Mouse (Mus musculus) 3T3-L1 (cell line): ENCODE results near the gene Usp18.

Source experiments
- DNase-seq: peaks from one replicate; pipeline ENCODE4 v3.0.0-alpha.2; 2015; ENCODE audit warnings: low read depth, low spot score

Gene Usp18

DNA sequence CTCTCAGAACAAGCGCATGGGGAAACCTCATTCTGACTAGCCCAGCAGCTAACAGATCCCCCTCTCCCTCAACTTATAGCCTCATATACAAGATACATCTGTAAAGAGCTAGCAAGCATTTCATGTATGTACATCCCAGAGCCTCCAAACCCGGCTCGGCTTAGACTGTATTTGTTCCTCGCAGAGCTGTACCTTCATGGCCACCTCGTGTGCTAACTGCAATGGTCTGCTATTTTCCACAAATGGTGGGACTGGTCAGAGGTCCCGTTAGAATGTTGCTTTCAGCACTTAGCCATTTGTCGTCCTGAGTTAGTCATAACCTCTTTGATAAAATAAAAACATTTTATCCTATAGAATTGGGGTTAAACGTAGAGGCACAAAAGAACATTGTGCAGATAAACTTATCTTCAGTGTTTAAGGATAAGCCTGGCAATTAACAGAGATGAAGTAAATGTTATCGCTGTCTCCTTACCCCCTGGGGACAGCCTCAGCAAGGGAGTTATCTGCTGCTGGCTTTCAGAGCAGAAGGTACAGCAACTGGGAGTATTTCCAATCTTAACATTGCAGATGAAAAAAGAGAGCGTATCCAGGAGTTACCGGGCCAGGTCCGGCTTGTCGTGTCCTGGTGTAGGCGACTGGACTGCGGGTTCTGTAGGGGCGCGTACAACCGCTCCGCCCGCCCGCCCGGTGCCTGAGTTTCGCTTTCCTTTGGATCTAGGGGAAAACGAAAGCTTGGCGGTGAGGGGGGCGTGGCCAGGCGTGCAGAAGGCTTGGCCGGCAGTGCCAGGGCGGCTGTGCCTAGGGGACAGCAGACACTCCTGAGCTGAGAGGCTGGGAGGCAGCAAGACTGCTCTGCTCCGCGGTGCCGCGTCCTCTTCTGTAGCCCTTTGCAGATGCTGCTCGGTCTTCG lies at the start of gene Usp18:
Gene Usp18 (plus strand): TSS at position 780 of the 910 bp plus-strand sequence.
- DNase-seq, result peak; percentile 94

DNA sequence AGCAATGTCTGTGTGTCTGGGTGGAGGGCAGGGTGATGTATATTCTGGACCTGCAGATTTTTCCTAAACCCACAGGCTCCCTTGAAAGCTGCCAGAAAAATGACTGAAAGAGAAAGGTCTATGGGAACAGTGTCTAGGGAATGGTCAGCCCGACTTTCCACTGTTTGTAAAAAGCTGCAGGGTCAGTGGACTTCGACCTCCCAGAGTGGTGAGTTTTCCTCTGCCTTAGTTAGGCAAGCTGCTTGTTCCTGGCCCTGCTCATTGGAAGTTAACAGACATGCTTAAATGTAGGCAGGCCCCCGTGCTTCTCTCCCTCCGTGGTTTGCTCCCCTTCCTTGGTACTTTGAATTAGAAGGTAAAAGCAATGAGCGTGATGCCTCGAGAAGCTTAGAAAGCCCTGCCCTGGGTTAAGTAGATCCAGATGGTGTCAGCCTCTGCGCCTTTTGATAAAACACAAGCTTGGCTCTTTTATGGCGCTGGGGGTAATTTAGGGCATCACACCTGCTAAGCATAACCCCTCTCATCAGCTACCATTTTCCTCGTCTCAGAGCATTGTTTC lies 47.8 kb upstream of the Usp18 start:
- DNase-seq, result no peak

DNA sequence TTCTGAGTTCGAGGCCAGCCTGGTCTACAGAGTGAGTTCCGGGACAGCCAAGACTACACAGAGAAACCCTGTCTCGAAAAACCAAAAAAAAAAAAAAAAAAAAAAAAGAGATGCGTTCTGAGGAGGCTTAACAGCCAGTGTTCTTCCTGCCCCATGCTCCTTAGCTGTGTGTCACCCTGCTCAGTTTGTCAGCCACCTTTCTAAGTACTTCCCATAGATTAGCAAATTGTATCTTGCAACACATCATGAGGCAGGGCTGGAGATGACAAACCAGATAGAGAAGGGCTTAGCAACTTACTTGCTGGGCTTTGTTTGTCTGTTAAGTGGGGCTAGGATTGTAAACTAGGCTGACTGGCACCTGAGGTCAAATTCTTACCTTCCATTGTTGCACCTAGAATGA lies 45.2 kb upstream of the Usp18 start:
- DNase-seq, result no peak

DNA sequence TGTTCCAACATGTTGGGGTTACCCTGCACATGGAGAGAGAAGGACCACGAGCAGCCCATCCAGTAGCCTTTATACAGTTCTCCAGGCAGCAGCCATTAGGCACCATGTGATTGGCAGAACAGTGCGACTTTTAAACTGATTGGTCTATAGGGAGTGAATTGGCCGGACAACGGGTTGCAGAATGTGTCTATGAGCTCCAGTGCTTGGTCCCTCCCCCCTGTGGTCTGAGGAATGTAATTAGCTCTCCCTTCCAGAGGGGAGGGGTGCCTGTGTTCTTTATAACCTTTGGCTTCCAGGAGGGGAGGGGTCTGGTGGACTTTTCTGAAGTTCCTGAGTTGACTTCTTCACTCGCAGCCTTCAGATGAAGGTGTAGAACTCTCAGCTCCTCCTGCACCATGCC lies 43.7 kb upstream of the Usp18 start:
- DNase-seq, result no peak

DNA sequence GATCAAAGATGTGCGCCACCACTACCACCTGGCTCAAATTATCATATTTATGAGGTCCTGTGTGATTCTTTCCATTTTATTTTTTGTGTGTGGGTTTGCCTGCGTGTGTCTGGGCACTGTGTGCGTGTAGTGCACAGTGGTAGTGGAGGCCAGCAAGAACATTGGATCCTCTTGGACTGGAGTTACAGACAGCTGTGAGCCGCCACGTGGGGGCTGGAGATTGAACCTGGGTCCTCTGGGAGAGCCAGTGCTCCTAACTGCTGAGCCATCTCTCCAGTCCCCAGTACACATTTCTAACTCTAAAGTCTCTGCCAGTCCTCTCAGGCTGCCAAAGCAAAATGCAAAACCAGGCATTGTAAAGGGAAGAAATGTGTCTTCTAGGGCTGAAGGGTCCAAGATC lies 39.2 kb upstream of the Usp18 start:
- DNase-seq, result no peak

DNA sequence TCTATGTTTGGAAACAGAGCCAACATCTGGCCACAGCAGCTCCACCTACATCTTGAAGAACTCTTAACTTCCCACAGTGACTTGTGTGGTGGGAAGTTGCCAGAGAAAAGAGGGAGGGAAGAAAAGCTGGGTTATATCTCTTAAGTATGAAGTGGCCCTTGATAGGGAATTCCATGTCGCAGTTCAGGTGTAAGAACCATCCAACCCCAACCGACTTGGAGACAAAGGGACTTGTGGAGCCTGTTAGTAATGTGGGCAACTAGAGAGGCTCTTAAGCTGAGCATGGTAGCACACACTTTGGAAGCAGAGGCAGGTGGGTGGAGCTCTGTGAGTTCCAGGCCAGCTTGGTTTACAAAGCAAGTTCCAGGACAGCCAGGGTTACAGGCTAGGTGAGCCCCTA lies 36.1 kb upstream of the Usp18 start:
- DNase-seq, result no peak

DNA sequence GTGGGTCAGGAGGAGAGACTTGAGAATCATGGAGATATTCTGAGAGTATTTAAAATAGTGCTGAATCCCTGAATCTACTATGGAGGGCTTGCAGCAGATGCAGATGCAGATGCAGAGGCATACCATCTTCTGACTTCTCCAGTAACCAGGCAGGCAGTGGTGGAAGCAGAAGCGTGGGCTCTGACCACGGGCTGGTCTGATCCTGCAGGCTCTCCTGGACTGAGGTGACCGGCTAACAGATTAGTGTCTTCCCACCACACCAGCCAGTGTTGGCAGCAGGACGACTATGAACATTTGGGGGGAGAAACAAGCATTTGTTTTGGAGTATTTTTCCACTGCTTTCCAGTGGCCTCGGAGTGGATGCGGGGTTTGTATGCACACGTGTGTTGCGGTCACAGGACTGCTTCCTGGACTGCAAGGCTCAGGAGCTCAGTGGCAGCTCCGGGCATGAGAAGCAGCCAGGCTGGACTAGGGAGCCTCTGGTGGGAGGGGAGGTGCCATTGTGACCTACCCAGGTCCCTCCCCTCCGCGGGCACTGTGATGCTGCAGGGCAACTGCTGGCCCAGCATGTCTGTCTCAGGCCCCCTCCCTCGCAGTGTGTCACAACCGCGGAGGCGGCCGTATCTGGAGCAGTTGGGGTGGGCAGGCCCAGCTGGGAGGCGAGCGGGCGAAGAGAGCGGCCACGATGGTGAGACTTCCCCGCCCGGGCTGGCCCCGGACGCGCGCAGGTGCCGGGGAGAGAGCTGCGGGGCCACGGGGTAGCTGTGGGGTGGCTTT lies 35.4 kb upstream of the Usp18 start, which contains the start of gene Tuba8:
Gene Tuba8 (plus strand): TSS at position 548 of the 777 bp plus-strand sequence.
- DNase-seq, result no peak

DNA sequence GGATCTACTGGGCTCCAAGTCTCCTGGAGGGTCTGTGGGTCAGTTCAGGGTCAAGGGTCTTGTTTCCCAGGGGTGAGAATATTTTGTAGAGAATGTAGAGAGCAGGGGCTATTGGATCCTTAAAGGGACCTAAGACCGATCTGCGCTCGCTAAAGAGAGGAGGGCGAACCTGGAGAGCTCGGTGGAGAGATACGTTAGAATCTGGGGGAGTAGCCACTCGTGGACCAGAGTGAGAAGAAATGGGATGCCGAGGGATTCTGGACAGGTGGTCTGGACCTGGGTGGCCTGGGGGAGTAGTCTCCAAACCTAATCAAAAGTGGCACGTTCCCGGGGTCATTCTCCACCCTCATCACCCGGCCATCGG lies 34.8 kb upstream of the Usp18 start:
- no peak for DNase-seq

DNA sequence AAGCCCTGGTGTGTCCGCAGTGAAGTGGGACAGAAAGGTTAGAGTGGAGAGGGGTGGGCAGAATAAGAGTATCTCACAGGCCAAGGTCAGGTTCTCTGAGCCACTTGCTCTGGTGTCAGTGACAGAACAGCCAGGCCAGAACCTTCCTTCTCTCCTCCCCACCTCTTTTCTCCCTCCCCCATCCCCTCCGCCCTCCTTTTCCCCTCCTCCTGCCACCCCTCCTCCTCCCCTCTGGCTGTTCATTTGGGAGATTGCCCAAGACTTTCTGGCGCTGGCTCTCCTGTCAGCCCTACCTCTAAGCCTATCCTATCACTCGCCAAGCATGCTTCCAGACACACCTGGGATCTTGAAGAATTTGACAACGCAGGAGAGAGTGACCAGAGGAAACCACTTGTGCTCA lies 34.0 kb upstream of the Usp18 start:
- no peak for DNase-seq

DNA sequence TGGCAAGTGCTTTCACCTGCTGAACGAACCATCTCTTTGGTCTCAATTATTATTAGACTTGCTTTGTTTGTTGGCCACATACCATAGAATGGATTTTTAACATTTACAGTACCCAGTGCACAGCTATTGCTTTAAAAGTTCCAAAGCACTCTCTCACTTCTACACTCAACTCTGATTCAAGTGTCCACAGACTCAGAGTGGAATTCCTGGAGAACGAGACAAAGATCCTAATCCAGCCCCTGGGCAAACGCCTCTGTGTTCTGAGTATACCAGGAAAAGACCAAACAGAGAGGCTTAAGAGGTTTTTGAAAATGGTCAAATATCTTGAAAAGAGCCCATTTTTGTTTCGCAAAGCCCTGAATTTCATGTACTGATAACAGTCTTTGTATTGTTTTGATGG lies 32.7 kb upstream of the Usp18 start:
- DNase-seq, result no peak

DNA sequence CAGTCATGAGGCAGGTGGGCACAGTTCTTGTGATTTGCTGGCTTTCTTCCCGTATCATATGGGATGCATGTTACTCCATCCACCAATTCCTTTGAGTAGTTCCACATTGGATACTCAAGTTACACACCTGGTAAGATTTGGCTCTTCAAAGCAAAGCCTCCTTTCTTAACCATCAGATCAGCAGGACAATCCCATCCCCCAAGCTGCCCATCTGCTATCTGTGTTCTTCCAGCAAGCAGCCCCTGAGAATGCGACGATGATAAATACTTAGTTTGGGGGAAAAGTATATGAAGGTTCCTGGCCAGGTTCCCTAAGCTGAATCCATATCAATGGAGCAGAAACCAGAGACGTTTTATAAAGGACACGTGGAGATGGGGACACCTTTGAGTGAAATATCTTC lies 31.5 kb upstream of the Usp18 start:
- no peak for DNase-seq

DNA sequence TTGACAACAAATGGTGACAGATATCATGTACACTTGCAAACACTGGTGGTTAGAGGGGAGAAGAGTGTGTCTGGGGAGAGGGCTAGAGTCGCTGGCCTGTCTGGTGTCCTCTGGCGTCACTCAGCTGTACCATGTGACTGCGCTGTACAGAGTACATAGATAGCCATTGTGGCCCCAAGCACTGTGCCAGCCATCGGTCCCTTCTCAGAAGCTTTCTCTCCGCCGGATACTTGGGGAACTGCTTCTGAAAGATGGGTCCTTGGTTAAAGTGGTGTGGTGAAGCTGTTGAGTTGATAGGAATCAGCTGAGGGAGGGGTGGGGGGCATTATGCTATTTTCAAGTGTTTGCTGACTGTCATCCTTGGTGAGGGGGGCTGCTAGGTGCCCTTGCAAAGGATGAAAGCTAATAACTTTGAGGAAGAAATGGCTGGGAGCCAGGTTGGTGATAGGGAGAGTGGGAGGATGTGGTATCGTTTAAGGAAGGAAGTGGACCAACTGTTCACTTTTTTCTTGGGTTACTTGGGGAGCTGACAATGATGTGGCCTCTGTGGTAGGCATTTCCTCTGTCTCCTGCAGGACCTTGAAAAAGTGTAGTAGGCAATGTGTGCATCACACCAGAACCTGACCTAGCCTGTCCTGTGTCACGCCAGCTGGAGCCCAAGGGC lies 30.9 kb upstream of the Usp18 start:
- no peak for DNase-seq

DNA sequence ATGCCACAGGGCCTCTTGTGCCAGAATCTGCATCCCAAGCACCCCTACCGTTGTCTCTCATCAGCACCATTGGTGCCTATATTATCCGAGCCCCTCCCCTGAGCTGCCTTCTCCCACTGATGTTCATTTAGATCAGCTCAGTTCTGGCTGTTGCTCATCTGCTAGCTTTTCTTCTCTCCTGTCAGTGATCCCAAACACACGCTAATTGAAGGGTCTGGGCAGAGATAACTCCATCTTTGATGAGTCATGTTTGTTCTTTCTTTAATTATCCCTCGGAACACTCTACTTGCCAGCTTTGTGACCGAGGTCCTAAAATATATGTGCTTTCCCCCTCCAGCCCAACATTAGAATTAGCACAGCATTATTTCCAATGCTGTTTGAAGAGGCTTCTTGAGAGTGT lies 30.4 kb upstream of the Usp18 start:
- DNase-seq, result no peak

DNA sequence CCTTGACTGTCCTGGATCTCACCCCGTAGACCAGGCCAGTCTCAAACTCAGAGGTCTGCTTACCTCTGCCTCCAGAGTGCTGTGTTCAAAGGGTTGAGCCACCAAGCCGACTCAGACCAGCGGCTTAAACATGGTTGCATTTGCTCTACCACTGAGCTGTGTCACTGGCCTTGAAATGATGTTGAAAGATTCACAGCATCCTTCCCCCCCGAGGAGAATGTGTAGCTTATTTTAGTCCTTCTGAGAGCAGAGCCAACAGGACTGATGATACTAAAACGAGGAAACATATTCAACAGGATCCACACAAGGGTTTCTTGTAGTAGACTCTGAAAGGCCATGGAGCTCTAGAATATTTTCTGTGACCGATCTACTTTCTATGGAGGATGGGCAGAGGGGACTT lies 29.8 kb upstream of the Usp18 start:
- no peak for DNase-seq

DNA sequence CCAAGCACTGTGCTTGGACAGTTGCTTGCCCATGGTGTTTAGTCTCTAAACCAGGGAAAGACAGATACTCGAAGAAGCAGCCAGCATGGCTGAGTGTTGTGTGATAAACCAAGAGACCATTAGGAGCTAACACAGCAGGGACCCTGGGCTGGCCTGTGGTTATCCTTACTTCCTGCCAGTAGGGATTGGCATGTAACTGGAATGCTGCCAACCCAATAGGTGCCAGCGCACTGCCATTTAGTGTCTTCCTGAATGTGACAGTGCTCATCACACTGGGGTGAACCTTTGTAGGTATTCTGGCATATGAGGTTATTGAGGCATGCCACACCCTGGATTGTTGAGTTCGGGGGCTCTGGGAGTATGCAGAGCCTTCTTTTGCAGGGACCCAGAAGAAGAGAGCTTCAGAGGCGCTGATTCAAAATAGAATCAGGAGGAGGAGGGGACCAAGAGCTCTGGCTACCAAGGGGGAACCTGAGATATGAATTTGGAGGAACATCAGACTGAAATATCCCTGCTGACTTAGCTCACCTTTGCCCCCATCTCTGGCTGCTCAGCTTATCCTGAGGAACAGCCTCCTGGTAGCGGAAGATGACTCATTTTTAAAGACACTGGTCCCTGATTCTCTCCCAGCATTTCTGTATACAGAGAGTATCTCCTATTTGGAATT lies 29.0 kb upstream of the Usp18 start:
- DNase-seq, result peak; percentile 31

DNA sequence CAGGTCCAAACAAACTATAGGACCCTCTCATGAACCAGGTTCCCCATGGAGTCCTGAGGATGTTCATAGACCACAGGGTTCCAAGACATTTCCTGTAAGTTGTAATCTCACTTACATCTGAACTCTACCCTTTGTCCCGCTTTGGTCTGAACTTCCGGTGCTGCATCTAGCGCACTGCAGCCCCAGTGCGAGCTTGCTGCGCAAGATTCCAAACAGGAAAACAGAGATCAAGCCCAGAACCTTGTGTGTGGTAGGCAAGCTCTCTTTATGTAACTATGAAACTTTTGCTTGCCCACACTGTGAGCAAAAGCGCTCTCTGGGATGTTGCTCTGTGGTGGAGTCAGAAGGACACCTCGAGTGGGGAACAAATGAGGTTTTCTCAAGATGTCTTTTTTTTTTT lies 27.7 kb upstream of the Usp18 start:
- no peak for DNase-seq

DNA sequence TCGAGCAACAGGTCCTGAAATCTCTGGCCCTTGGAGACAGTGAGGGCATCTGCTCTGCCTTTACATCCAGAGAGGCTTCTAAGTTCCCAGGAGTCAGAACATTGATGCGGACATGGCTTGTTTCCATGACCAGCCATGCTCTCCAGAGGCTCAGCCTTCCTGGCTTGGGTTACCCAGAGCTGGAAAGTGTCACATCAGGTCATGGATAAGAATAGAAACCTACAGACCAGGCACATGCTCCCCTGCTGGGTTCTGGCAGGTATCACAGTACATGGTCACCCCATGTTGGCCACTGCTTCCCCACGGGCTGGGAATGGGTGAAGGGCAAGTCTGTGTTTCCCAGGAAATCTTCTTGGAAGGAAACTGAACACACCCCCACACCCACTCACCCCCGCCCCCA lies 26.3 kb upstream of the Usp18 start:
- no peak for DNase-seq

DNA sequence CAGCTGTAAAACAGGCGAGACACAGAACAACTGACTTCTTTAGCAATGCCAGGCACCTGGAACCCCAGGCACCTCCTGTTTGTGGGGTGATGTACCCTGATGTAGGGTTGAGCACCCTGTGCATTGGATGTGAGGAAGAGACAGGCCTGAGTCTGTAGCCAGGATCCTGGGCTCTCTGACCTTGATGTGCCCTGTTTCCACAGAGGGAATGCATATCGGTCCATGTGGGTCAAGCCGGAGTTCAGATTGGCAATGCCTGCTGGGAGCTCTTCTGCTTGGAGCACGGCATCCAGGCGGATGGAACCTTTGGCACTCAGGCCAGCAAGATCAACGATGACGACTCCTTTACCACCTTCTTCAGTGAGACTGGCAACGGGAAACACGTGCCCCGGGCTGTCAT lies 25.5 kb upstream of the Usp18 start:
- no peak for DNase-seq

DNA sequence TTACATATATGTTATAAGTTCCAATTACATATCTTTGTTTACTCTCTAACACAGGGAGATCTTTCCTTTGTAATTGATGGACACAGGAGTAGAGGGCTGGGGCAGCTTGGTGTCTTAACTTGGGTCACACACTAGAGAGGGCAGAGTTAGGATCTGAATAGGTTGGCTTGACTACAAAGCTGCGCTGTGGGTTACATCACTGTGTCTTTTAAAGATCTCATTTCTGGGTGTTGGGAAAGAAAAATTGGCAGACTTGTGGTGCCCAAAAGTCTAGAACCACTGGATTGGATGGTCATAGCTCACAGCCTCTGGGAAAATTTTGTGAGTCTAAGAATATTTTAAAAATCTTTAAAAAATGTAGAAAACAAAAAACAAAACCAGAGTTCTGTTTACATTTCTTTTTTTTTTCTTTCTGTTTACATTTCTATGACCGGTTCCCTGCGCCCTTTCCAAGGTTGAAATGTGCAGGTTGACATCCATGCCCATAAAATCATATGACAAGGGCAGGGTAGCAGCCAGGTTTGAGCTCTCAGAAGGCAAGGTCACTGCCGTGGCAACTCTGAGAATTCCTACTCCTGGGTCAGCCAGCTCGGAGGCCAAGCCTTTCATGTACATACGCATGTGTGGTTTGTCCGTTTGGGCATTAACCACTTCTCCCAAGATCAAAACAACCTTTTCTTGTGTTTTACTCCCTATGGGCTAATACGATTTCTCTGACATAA lies 23.7 kb upstream of the Usp18 start:
- DNase-seq, result no peak

DNA sequence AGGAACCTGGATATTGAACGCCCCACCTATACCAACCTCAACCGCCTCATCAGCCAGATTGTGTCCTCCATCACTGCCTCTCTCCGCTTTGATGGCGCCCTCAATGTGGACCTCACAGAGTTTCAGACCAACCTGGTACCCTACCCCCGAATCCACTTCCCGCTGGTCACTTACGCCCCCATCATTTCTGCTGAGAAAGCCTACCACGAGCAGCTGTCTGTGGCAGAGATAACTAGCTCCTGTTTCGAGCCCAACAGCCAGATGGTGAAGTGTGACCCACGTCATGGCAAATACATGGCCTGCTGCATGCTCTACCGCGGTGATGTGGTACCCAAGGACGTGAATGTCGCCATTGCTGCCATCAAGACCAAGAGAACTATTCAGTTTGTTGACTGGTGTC lies 22.7 kb upstream of the Usp18 start:
- DNase-seq, result no peak

DNA sequence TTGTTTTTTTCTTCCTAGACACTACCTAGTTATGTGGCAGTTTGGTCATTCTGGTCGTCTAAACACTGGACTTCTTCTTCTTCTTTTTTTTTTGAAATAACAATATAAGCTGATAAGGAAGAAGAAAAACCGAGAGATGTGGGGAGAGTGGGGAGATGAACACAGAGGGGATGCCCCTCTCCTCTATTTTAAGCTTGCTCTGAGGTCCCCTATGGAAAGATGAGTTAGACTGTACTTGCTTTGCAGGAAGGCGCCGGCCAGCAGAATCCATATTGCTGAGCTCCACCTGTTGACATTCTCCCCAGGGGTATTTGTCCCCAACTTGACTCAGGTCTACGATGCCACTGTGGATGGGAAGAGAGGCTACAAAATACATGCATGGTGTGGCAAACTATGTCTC lies 21.6 kb upstream of the Usp18 start:
- DNase-seq, result no peak
